Mouse (Mus musculus) heart, embryonic 10.5 days (tissue): ENCODE results near the gene Gm28053. TPM values are rescaled to one million over a fixed set of nuclear protein-coding genes. Genes with fewer than 3 reads are reported as not detected.

Experiments
- DNase-seq: peaks from one replicate; pipeline ENCODE4 v3.0.0-alpha.2; 2017; ENCODE audit warnings: low spot score
- H3K27ac ChIP-seq: fragments of 300-500 bp; sonication (generic); 2 replicates; pipeline ENCODE4 v1.5.1; 2016; ENCODE audit warnings: mild to moderate bottlenecking
- H3K27me3 ChIP-seq: fragments of 300-500 bp; sonication (generic); 2 replicates; pipeline ENCODE4 v1.6.1; 2016; ENCODE audit warnings: mild to moderate bottlenecking; ENCODE audit not compliant: poor library complexity, insufficient read depth, severe bottlenecking
- H3K36me3 ChIP-seq: fragments of 300-500 bp; sonication (generic); 2 replicates; pipeline ENCODE4 v1.6.1; 2016; ENCODE audit warnings: mild to moderate bottlenecking, moderate library complexity
- H3K4me1 ChIP-seq: fragments of 300-500 bp; sonication (generic); 2 replicates; pipeline ENCODE4 v1.6.1; 2016; ENCODE audit warnings: mild to moderate bottlenecking
- H3K4me3 ChIP-seq: fragments of 300-500 bp; sonication (generic); 2 replicates; pipeline ENCODE4 v1.5.1; 2016; ENCODE audit warnings: mild to moderate bottlenecking, moderate library complexity
- H3K9me3 ChIP-seq: fragments of 300-500 bp; sonication (generic); 2 replicates; pipeline ENCODE4 v1.6.1; 2016; ENCODE audit warnings: mild to moderate bottlenecking, moderate library complexity
- whole genome bisulfite sequencing: fragments of 180-500 bp; shearing (Covaris S2); methylation state at CpG from one replicate; pipeline ENCODE4 v1.1.7; 2016; 5-methylcytosine and 5-hydroxymethylcytosine counted together
- polyA plus RNA-seq: library from polyadenylated mRNA; unstranded; fragments of >200 nt; fragmentation: Nextera tagmentation; extraction: Ambion mirVana; gene quantifications from 2 replicates; pipeline ENCODE4 v1.2.1, GENCODE M21; 2016

Gene Gm28053
- 1.9 and 2.5 TPM in 2 replicates for polyA plus RNA-seq

GRCm38 (mm10) chr6:48718455-48718854 lies at the start of gene Gm28053, which contains the start of gene Gimap7:
Gm28053 (plus strand) TSS chr6:48718607.
Gimap7 (plus strand) TSS chr6:48718621.
- WGBS: 55% methylated on average over 2 of the region's 2 CpGs
- H3K9me3 ChIP-seq: no peaks in the 10 kb centered on the region
- no peak for DNase-seq
- no peak within 1 kb of the TSS for H3K4me3 ChIP-seq
- no peaks in the 10 kb centered on the region for H3K4me1 ChIP-seq
- H3K27ac ChIP-seq: no peak within 1 kb of the TSS
- no peaks in the 10 kb centered on the region for H3K36me3 ChIP-seq
- H3K27me3 ChIP-seq: no peaks in the 10 kb centered on the region

DNA sequence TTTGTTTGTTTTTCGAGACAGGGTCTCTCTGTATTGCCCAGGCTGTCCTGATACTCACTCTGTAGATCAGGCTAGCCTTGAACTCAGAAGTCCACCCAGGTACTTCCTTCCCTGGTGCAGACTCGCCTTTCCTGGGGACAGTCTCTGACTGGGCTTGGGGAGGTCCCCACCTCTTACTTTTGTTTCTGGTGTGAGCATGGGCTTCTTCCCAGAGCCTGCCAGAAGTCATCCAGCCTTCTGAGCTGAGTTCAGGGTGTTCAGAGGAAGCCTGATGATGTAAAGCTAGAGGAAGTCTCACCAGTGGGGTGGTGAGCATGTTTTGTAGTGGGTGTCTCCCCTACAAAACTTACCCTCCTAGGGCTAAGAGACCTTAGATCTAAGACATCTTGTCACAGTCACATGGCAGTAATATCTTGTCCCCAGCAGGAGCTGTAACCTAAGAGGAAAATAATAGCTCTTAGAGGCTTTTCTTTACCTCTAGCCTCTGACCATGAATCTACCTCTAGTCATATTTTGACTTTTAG lies 48.9 kb upstream of the Gm28053 start:
- DNase-seq: no peak
- no peaks in the 10 kb centered on the region for H3K36me3 ChIP-seq
- WGBS: 70% methylated on average over 2 of the region's 2 CpGs
- H3K4me3 ChIP-seq: no peak overlapping the region
- H3K27ac ChIP-seq: no peak overlapping the region
- H3K9me3 ChIP-seq: no peaks in the 10 kb centered on the region
- no peaks in the 10 kb centered on the region for H3K4me1 ChIP-seq
- H3K27me3 ChIP-seq: no peaks in the 10 kb centered on the region

DNA sequence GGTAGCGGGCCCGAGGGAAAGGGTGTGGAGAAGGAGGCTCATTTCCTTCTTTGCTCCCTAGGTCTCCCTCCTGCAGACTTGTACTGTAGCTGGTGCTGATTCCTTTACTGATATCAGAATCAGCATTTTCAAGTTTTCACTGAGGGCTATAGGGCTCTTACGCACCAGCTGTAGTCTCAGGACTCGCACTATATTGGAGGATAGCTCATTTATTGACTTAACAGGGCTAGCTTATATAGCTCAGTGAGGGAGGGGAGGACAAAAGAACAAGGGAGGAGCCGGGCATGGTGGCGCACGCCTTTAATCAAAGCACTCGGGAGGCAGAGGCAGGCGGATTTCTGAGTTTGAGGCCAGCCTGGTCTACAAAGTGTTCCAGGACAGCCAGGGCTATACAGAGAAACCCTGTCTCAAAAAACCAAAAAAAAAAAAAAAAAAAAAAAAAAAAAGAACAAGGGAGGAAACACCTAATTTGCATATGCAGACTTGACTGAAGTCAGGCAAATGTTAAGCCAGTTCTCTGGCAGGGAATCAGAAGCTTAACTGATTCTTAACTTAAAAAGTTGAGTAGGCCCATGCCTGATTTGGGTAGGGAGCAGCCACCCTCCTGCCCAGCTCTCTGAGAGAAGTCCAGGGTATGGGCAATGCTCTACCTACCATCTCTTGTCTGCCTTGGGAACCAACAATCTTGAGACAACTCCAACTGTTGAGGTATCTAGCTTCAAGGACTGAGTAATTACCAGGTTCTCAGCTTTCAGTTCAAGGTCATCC lies 43.9 kb upstream of the Gm28053 start:
- H3K9me3 ChIP-seq: no peaks in the 10 kb centered on the region
- H3K4me1 ChIP-seq: peaks cover 8% of the 10 kb centered on the region
- 90% methylated on average over 9 of the region's 9 CpGs for WGBS
- H3K36me3 ChIP-seq: no peaks in the 10 kb centered on the region
- H3K4me3 ChIP-seq: no peak overlapping the region
- H3K27me3 ChIP-seq: no peaks in the 10 kb centered on the region
- no peak overlapping the region for H3K27ac ChIP-seq
- no peak for DNase-seq

- no peak for DNase-seq
- WGBS: 51% methylated on average over 10 of the region's 10 CpGs
- no peaks in the 10 kb centered on the region for H3K27me3 ChIP-seq
- peak overlapping the region; percentile 65; the same call in 1 of the 2 replicates for H3K27ac ChIP-seq
- H3K4me1 ChIP-seq: peaks cover 8% of the 10 kb centered on the region
- H3K9me3 ChIP-seq: no peaks in the 10 kb centered on the region
- H3K36me3 ChIP-seq: no peaks in the 10 kb centered on the region
- H3K4me3 ChIP-seq: peak overlapping the region; percentile 46
These were observed 42.9 kb upstream of the Gm28053 start for GRCm38 (mm10) chr6:48675400-48675930.

GRCm38 (mm10) chr6:48675931-48676859 lies 42.2 kb upstream of the Gm28053 start, which contains the start of gene Gimap9:
Gimap9 (plus strand) TSS chr6:48676129.
- no peaks in the 10 kb centered on the region for H3K9me3 ChIP-seq
- WGBS: 19% methylated on average over 13 of the region's 13 CpGs
- H3K27me3 ChIP-seq: no peaks in the 10 kb centered on the region
- H3K4me1 ChIP-seq: peaks cover 8% of the 10 kb centered on the region
- no peaks in the 10 kb centered on the region for H3K36me3 ChIP-seq
- peak within 1 kb of the TSS; percentile 65; the same call in 1 of the 2 replicates for H3K27ac ChIP-seq
- peak; percentile 75 for DNase-seq
- H3K4me3 ChIP-seq: peak within 1 kb of the TSS; percentile 46

DNA sequence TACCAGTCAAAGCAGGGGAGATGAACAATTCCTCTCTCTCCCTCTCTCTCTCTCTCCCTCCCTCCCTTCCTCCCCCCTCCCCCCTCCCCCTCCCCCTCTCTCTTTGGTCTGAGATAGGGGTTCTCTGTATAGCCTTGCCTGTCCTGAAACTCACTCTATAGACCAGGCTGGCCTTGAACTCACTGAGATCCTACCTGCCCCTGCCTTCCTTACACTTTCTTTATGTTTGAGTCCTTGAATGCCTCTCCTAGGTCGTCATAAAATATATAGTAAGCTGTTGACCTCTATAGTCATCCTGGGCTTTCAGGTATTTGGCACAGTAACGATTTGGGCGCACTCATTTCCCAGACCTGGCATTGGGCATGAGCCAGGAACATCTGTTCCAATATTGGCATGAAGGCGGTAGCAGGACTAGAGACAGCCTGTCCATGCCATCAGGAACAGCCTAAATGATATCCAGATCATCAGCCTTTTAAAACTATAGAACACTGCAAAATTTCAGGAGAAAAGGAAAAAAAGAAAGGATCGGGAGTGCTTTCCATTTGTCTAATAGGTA lies 41.5 kb upstream of the Gm28053 start:
- H3K4me3 ChIP-seq: peak overlapping the region; percentile 46
- DNase-seq: no peak

DNA sequence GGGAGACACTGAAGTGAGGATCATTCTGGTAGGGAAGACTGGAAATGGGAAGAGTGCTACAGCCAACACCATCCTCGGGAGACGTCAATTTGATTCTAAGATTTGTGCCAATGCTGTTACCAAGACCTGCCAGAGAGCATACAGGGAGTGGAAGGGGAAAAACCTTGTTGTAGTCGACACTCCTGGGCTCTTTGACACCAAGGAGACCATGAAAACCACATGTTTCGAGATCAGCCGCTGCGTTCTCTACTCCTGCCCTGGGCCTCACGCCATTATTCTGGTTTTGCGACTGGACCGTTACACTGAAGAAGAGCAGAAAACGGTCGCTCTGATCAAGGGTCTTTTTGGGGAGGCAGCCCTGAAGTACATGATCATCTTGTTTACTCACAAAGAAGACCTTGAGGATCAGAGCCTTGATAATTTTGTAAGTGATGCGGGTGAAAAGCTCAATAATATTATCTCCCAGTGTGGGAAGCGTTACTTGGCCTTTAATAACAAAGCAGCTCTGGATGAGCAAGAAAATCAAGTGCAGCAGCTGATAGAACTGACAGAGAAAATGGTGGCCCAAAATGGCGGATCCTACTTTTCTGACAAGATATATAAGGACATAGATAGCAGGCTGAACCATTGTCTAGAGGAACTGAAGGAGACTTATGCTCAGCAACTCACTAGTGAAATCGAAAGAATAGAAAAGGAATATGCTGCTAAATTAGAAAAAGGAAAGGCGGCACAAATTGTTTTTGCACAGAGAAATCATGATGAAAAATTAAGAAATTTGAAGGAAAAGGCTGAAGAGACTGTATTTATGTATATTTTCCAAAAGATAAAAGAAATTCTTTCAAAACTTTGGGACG lies 40.7 kb upstream of the Gm28053 start:
- Histone ChIP-seq H3K27ac (no peak overlapping the region), H3K4me1 (peaks cover 8% of the 10 kb centered on the region), H3K4me3 (no peak overlapping the region), H3K27me3 (no peaks in the 10 kb centered on the region), H3K9me3 (no peaks in the 10 kb centered on the region), H3K36me3 (no peaks in the 10 kb centered on the region)
- WGBS: 89% methylated on average over 17 of the region's 17 CpGs
- DNase-seq: no peak

More for the DNA sequence above, 41.5 kb upstream of the Gm28053 start:
- H3K36me3 ChIP-seq: no peaks in the 10 kb centered on the region
- peaks cover 8% of the 10 kb centered on the region for H3K4me1 ChIP-seq
- H3K27ac ChIP-seq: no peak overlapping the region
- WGBS: 84% methylated on average over 5 of the region's 5 CpGs
- no peaks in the 10 kb centered on the region for H3K27me3 ChIP-seq
- no peaks in the 10 kb centered on the region for H3K9me3 ChIP-seq

DNA sequence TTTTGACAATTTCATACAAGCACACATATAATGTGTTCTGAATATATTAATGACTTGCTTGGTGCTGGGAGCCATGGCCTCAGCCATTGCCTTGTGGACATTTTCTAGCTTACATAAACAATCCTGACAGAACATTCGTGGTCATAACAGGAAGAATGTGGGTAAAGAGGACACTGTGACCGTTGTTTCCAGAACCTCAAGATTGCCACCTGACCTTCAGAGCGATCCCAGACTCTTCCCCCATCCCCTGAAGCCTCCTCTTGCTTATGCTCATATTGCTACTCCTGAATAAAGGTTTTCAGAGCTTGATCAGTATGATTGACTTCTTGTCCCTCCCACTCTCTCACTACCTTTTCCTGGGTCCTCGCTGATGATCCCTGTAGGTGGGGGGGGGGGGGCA lies 40.0 kb upstream of the Gm28053 start:
- 86% methylated on average over 4 of the region's 4 CpGs for WGBS
- H3K4me1 ChIP-seq: peaks cover 8% of the 10 kb centered on the region
- no peak overlapping the region for H3K27ac ChIP-seq
- H3K27me3 ChIP-seq: no peaks in the 10 kb centered on the region
- DNase-seq: no peak
- H3K4me3 ChIP-seq: no peak overlapping the region
- no peaks in the 10 kb centered on the region for H3K9me3 ChIP-seq
- no peaks in the 10 kb centered on the region for H3K36me3 ChIP-seq

- Histone ChIP-seq H3K4me1 (peaks cover 8% of the 10 kb centered on the region), H3K9me3 (no peaks in the 10 kb centered on the region), H3K4me3 (no peak overlapping the region), H3K27me3 (no peaks in the 10 kb centered on the region), H3K36me3 (no peaks in the 10 kb centered on the region), H3K27ac (no peak overlapping the region)
- no peak for DNase-seq
- WGBS: 77% methylated on average over 6 of the region's 6 CpGs
These were observed 38.7 kb upstream of the Gm28053 start for GRCm38 (mm10) chr6:48679701-48680100.

DNA sequence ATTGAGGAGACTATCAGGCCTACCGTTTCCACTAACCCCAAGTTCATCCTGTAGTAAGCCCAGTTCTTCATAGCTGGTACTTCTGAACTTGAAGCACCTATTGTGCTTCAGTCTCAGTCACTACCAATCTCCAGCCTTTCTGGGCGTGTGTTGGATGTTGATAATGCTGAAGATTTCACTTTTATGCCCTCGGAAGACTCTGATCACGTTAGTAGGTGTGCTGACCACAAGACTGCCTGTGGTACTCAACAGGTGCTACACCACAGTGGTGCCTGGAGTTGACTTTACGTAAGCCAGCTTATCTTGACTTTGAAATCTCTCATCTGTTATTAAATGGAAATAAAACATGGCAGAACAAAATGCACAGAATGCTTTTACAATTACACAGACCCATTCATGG lies 38.0 kb upstream of the Gm28053 start:
- H3K4me3 ChIP-seq: no peak overlapping the region
- 75% methylated on average over 5 of the region's 5 CpGs for WGBS

DNA sequence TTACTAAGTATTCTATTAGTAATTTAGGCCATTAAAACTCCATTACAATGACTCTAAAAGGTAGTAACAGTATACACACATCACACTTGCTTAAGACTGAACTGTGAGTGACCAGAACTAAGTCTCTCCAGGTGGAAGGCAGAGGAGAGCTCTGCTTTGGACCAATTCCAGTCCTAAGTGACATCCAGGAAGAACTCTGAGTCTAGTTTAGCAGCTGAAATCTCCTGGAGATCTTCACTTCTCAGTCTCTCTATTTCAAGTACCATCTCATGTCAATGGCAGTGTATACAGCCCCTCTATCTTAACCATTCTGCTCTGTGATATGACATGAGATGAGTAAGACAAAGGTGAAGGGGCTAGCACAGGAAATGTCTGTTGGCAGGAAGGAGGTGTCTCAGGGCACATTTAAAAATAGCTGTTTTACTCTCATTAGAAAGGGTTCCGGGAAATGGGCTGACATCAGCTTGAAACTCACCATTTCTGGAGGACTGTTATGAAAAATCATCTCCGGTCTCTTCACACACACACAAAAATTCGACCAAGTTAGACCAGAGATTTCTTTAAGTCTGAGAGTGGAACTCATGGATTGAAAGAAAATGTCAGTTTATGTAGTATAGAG lies 36.8 kb upstream of the Gm28053 start:
- Histone ChIP-seq H3K4me3 (no peak overlapping the region), H3K27ac (no peak overlapping the region), H3K4me1 (no peaks in the 10 kb centered on the region), H3K27me3 (no peaks in the 10 kb centered on the region), H3K36me3 (no peaks in the 10 kb centered on the region), H3K9me3 (no peaks in the 10 kb centered on the region)
- whole genome bisulfite sequencing: 60% methylated on average over 3 of the region's 3 CpGs
- peak; percentile 24 for DNase-seq

More for the DNA sequence above, 38.0 kb upstream of the Gm28053 start:
- H3K4me1 ChIP-seq: peaks cover 8% of the 10 kb centered on the region
- DNase-seq: peak; percentile 14
- H3K36me3 ChIP-seq: no peaks in the 10 kb centered on the region
- H3K27me3 ChIP-seq: no peaks in the 10 kb centered on the region
- no peak overlapping the region for H3K27ac ChIP-seq
- no peaks in the 10 kb centered on the region for H3K9me3 ChIP-seq
